Mouse (Mus musculus) erythroblast, embryonic 14.5 days (primary cell): Measurements from ENCODE around the gene Rad50.

Experiments
- GATA1 ChIP-seq: IDR thresholded peaks from 2 replicates; pipeline ENCODE4 v1.6.1; 2012; ENCODE audit warnings: low read length, inconsistent platforms, mixed read lengths
- TAL1 ChIP-seq: IDR thresholded peaks from 3 replicates; pipeline ENCODE4 v1.6.1; 2012; ENCODE audit warnings: low read length, inconsistent platforms, mixed read lengths

DNA sequence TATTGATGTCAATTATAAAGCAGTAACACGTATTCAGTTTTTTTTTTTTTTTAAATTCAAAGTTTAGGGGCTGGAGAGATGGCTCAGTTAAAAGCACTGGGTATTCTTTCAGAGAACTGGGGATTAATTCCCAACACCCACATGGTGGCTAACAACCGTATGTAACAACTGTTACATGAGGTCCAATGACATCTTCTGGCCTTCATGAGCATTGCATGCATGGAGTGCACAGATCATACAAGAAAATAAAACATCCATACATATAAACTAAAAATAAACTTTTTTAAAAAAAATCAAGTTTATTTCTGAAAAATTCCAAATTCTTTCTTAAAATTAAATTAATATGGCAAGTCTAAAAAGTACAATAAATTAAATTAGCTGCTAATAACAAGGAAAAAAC is 25.4 kb downstream of the Rad50 start:
- no peak for TF ChIP-seq TAL1
- TF ChIP-seq GATA1, result no peak
